ENCODE assay signal across 9 mouse cellular contexts in genomic region chr1:71289511-71289910, GRCm38 (mm10).
DNase-seq lines count a peak whose midpoint lies in the region; ATAC-seq and TF ChIP-seq lines count a peak whose summit lies in the region.
"Had no signal": no experiment of that assay in that cellular context is flagged by ENCODE, and none has a peak within 500 bp of the region (broad histone marks: within the 10 kb centered on the region; RNA-seq: fewer than 3 reads in every experiment).

No protein-coding gene starts in this region.

- no peak for TF ChIP-seq POLR2A in brain, embryonic 14.5 days (IDR thresholded peaks at IDR 0.05; ENCODE audit: borderline replicate concordance, extremely low read depth, insufficient read depth, insufficient read length, poor library complexity, severe bottlenecking)
- no peak for TF ChIP-seq POLR2A in small intestine, adult 2 months (IDR thresholded peaks at IDR 0.05; ENCODE audit: low read depth, low read length)

- peak; percentile 77; the same call in 1 of the 2 replicates for TF ChIP-seq CTCF in brain, embryonic 14.5 days (IDR thresholded peaks at IDR 0.05; ENCODE audit: borderline replicate concordance, extremely low read depth, insufficient read depth, insufficient read length)
- TF ChIP-seq CTCF in small intestine, adult 2 months (IDR thresholded peaks at IDR 0.05; ENCODE audit: extremely low read depth, insufficient read length, insufficient replicate concordance, low read depth, low read length): peak; percentile 84; the same call in 1 of the 2 replicates

- no peaks in the 10 kb centered on the region for H3K36me3 ChIP-seq in forebrain, embryonic 15.5 days
- no peaks in the 10 kb centered on the region for H3K36me3 ChIP-seq in small intestine, adult 2 months (ENCODE audit: control insufficient read depth, insufficient read depth, low read length)
- H3K36me3 ChIP-seq: limb, embryonic 13.5 days had no signal

- H3K4me2 ChIP-seq in forebrain, embryonic 15.5 days (replicated peaks): no peak overlapping the region
- H3K4me2 ChIP-seq: limb, embryonic 13.5 days had no signal

- H3K4me1 ChIP-seq in forebrain, embryonic 15.5 days: no peaks in the 10 kb centered on the region
- H3K4me1 ChIP-seq in small intestine, adult 2 months (ENCODE audit: control insufficient read depth, insufficient read depth, insufficient read length, low read length): no peaks in the 10 kb centered on the region
- H3K4me1 ChIP-seq: limb, embryonic 13.5 days had no signal

- no peak overlapping the region for H3K9ac ChIP-seq in forebrain, embryonic 15.5 days (replicated peaks)
- H3K9ac ChIP-seq: limb, embryonic 13.5 days had no signal

- no peak overlapping the region for H3K27ac ChIP-seq in forebrain, embryonic 15.5 days (replicated peaks)
- no peak overlapping the region for H3K27ac ChIP-seq in small intestine, adult 2 months (ENCODE audit: insufficient read depth, low read depth, low read length)
- H3K27ac ChIP-seq: limb, embryonic 13.5 days had no signal

- no peaks in the 10 kb centered on the region for H3K9me3 ChIP-seq in forebrain, embryonic 15.5 days
- H3K9me3 ChIP-seq: limb, embryonic 13.5 days had no signal

- peak; percentile 47 for DNase-seq in CD4-positive, CD25-positive, alpha-beta regulatory T cell, adult 2 months (ENCODE audit: low read depth, low spot score)
- peak; percentile 8 for DNase-seq in CD4-positive helper T cell, adult 2 months (ENCODE audit: low read depth, low spot score)
- peak; percentile 71 for DNase-seq in brain, embryonic 14.5 days (ENCODE audit: low read depth)
- peak; percentile 24 for DNase-seq in large intestine, adult 2 months (ENCODE audit: low read depth, low spot score)
- peak; percentile 62 for DNase-seq in lung, postnatal 10 days

- no peak for ATAC-seq in CD4-positive, CD25-positive, alpha-beta regulatory T cell, adult 4 months
- ATAC-seq in forebrain, embryonic 15.5 days (replicated peaks): 0 out of 2 replicates have a peak, but pooled peaks have one; percentile 51

- WGBS in forebrain, embryonic 15.5 days: 18% methylated on average over 5 of the region's 5 CpGs
- 14% methylated on average over 5 of the region's 5 CpGs for WGBS in large intestine, adult 2 months
- 14% methylated on average over 5 of the region's 5 CpGs for WGBS in small intestine, adult 2 months

- H3K4me3 ChIP-seq in forebrain, embryonic 15.5 days: no peak overlapping the region
- no peak overlapping the region for H3K4me3 ChIP-seq in small intestine, adult 2 months (ENCODE audit: low read depth, low read length)
- H3K4me3 ChIP-seq: limb, embryonic 13.5 days had no signal

- H3K27me3 ChIP-seq in forebrain, embryonic 15.5 days: no peaks in the 10 kb centered on the region
- H3K27me3 ChIP-seq in small intestine, adult 2 months (ENCODE audit: control insufficient read depth, insufficient read depth, low read length): no peaks in the 10 kb centered on the region
- H3K27me3 ChIP-seq: limb, embryonic 13.5 days had no signal

Comparison
In these comparisons a context has a peak if more than half of its experiments do, and no peak if none do; other contexts are left out.
1. DNase-seq: peak in every context shown above with its lines; median percentile 71 in brain, embryonic 14.5 days; 62 in lung, postnatal 10 days; 47 in CD4-positive, CD25-positive, alpha-beta regulatory T cell, adult 2 months; 24 in large intestine, adult 2 months; 8 in CD4-positive helper T cell, adult 2 months.